Mouse (Mus musculus) E14TG2a.4 (cell line): ENCODE measurements around the gene Tulp4.

Experiments
- CTCF ChIP-seq: conservative IDR thresholded peaks from 2 replicates; pipeline ENCODE4 v1.5.1; 2014; ENCODE audit warnings: low read length
- NANOG ChIP-seq: IDR thresholded peaks from 2 replicates; pipeline ENCODE4 v1.6.1; 2014; ENCODE audit warnings: borderline replicate concordance, low read length, mixed read lengths

DNA sequence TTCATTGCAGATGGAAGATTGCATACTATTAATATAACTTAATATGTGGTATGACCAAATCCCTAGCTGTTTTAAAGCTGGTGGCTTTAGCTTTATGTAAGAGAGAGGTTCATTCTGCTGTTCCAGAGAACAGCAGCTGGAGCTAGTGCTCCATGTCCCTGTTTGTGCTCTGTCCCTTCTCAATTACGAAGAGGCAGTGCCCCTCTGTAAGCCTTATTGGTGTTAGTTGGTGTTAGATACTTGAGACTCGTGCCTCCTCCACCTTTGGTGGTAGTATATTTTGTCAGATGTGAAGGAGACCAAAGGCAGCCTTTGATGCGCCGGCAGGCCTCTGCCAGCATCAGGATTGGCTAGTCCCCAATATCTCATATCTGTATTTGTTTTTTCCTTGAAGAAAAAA is 92.9 kb downstream of the Tulp4 start:
- no peak for TF ChIP-seq CTCF
- no peak for TF ChIP-seq NANOG
